Mouse (Mus musculus) limb, embryonic 14.5 days (tissue): Measurements from ENCODE around the gene Tspan6. TPM values are rescaled to one million over a fixed set of nuclear protein-coding genes. Genes with fewer than 3 reads are reported as not detected.

ENCODE experiments used
- ATAC-seq: fragments of 200-750 bp; cut with Nextera tagmentation; 2 replicates; pipeline ENCODE4 v1.8.0; 2017; ENCODE audit warnings: low read depth, moderate number of reproducible peaks, moderate TSS enrichment; ENCODE audit not compliant: low FRiP score
- DNase-seq: peaks from one replicate; pipeline ENCODE4 v3.0.0-alpha.2; 2015; ENCODE audit warnings: low spot score
- H3K27ac ChIP-seq: fragments of 300-500 bp; sonication (generic); replicated peaks from 2 replicates; pipeline ENCODE4 v1.5.1; 2014; ENCODE audit warnings: low read depth, mild to moderate bottlenecking, low read length, moderate library complexity, mixed read lengths
- H3K27me3 ChIP-seq: fragments of 300-500 bp; sonication (generic); 2 replicates; pipeline ENCODE4 v1.6.1; 2014; ENCODE audit warnings: low read length, mixed read lengths; ENCODE audit not compliant: control insufficient read depth, insufficient read depth
- H3K36me3 ChIP-seq: fragments of 300-500 bp; sonication (generic); 2 replicates; pipeline ENCODE4 v1.6.1; 2014; ENCODE audit warnings: mild to moderate bottlenecking, low read length, moderate library complexity, mixed read lengths; ENCODE audit not compliant: control insufficient read depth, insufficient read depth
- H3K4me1 ChIP-seq: fragments of 300-500 bp; sonication (generic); 2 replicates; pipeline ENCODE4 v1.6.1; 2014; ENCODE audit warnings: antibody characterized with exemption, low read length, mixed read lengths; ENCODE audit not compliant: control insufficient read depth, insufficient read depth
- H3K4me2 ChIP-seq: fragments of 300-500 bp; sonication (generic); replicated peaks from 2 replicates; pipeline ENCODE4 v1.6.1; 2014; ENCODE audit warnings: low read depth, mild to moderate bottlenecking, low read length, moderate library complexity; ENCODE audit not compliant: severe bottlenecking
- H3K4me3 ChIP-seq: fragments of 300-500 bp; sonication (generic); replicated peaks from 2 replicates; pipeline ENCODE4 v1.5.1; 2014; ENCODE audit warnings: low read length
- H3K9ac ChIP-seq: fragments of 300-500 bp; sonication (generic); 2 replicates; pipeline ENCODE4 v1.6.1; 2014; ENCODE audit warnings: mild to moderate bottlenecking, low read depth, low read length, moderate library complexity; ENCODE audit not compliant: severe bottlenecking
- H3K9me3 ChIP-seq: fragments of 300-500 bp; sonication (generic); 2 replicates; pipeline ENCODE4 v1.6.1; 2016; ENCODE audit warnings: low read length; ENCODE audit not compliant: control insufficient read depth
- POLR2A ChIP-seq: fragments of 200-500 bp; IDR thresholded peaks from 2 replicates; pipeline ENCODE4 v1.8.0; 2012; ENCODE audit warnings: inconsistent platforms, mild to moderate bottlenecking, moderate library complexity, borderline replicate concordance; ENCODE audit not compliant: insufficient read depth, insufficient read length; ENCODE audit errors: extremely low read depth
- WGBS: fragments of 180-500 bp; shearing (Covaris S2); extraction: QIAGEN DNeasy Blood & Tissue Kit; methylation state at CpG from one replicate; pipeline ENCODE4 v1.1.7; 2014; 5-methylcytosine and 5-hydroxymethylcytosine counted together
- polyA plus RNA-seq, 2 experiments: library from polyadenylated mRNA; depleted of rRNA in 1 of 2; stranded (reverse) in 1 of 2; unstranded in 1 of 2; fragments of >200 nt; fragmentation: Nextera tagmentation in 1 of 2; extraction: Ambion mirVana in 1 of 2; gene quantifications; 2 replicates each; pipeline versions ENCODE4 v1.2.1 to v1.2.3; 2012 to 2014

The Tspan6 gene
- polyA plus RNA-seq, 2 experiments = 80.3 to 169 TPM

- Histone ChIP-seq H3K9ac (no peak overlapping the region), H3K4me2 (no peak overlapping the region), H3K27me3 (no peaks in the 10 kb centered on the region; the same call in 1 of the 2 replicates), H3K36me3 (no peaks in the 10 kb centered on the region), H3K4me1 (no peaks in the 10 kb centered on the region), H3K9me3 (no peaks in the 10 kb centered on the region), H3K4me3 (no peak overlapping the region), H3K27ac (no peak overlapping the region)
- DNase-seq = no peak
- no peak for ATAC-seq
- 77% methylated on average over 5 of the region's 5 CpGs for WGBS
- no peak for TF ChIP-seq POLR2A
Observed at GRCm38 (mm10) chrX:133926760-133927159, 28.5 kb upstream of the Tspan6 start.

GRCm38 (mm10) chrX:133921187-133921586 lies 23.0 kb upstream of the Tspan6 start:
- no peak overlapping the region for H3K27ac ChIP-seq
- no peak overlapping the region for H3K9ac ChIP-seq
- no peak overlapping the region for H3K4me3 ChIP-seq
- no peaks in the 10 kb centered on the region for H3K9me3 ChIP-seq
- no peaks in the 10 kb centered on the region for H3K4me1 ChIP-seq
- H3K27me3 ChIP-seq = no peaks in the 10 kb centered on the region
- no peak overlapping the region for H3K4me2 ChIP-seq
- 74% methylated on average over 4 of the region's 4 CpGs for WGBS
- no peak for TF ChIP-seq POLR2A
- no peak for ATAC-seq
- DNase-seq = no peak
- no peaks in the 10 kb centered on the region for H3K36me3 ChIP-seq

GRCm38 (mm10) chrX:133914219-133914618 lies 16.0 kb upstream of the Tspan6 start:
- WGBS = 46% methylated on average over 7 of the region's 7 CpGs
- Histone ChIP-seq H3K9me3 (no peaks in the 10 kb centered on the region), H3K4me2 (no peak overlapping the region), H3K27ac (no peak overlapping the region), H3K27me3 (no peaks in the 10 kb centered on the region), H3K4me1 (no peaks in the 10 kb centered on the region), H3K4me3 (no peak overlapping the region), H3K9ac (no peak overlapping the region), H3K36me3 (no peaks in the 10 kb centered on the region)
- DNase-seq (peak; percentile 38), ATAC-seq (peak; percentile 32; the same call in 1 of the 2 replicates)
- TF ChIP-seq POLR2A = no peak

GRCm38 (mm10) chrX:133913006-133913405 lies 14.8 kb upstream of the Tspan6 start:
- no peak overlapping the region for H3K4me2 ChIP-seq
- no peak overlapping the region for H3K27ac ChIP-seq
- H3K9ac ChIP-seq = no peak overlapping the region
- H3K27me3 ChIP-seq = no peaks in the 10 kb centered on the region
- H3K9me3 ChIP-seq = no peaks in the 10 kb centered on the region
- H3K4me1 ChIP-seq = no peaks in the 10 kb centered on the region
- no peak overlapping the region for H3K4me3 ChIP-seq
- WGBS = 77% methylated on average over 3 of the region's 3 CpGs
- ATAC-seq (no peak), DNase-seq (no peak)
- H3K36me3 ChIP-seq = no peaks in the 10 kb centered on the region
- TF ChIP-seq POLR2A = no peak

GRCm38 (mm10) chrX:133911397-133912103 lies 13.3 kb upstream of the Tspan6 start:
- Histone ChIP-seq H3K9ac (no peak overlapping the region), H3K27me3 (no peaks in the 10 kb centered on the region), H3K4me1 (no peaks in the 10 kb centered on the region), H3K36me3 (no peaks in the 10 kb centered on the region), H3K4me3 (no peak overlapping the region), H3K4me2 (no peak overlapping the region), H3K27ac (no peak overlapping the region), H3K9me3 (no peaks in the 10 kb centered on the region)
- no peak for TF ChIP-seq POLR2A
- DNase-seq (peak; percentile 53), ATAC-seq (peak; percentile 84)
- 46% methylated on average over 10 of the region's 10 CpGs for WGBS

- Histone ChIP-seq H3K4me1 (no peaks in the 10 kb centered on the region), H3K4me2 (0 out of 2 replicates have a peak within 1 kb of the TSS, but pooled peaks have one; percentile 15), H3K9me3 (no peaks in the 10 kb centered on the region), H3K9ac (no peak within 1 kb of the TSS), H3K27me3 (no peaks in the 10 kb centered on the region), H3K36me3 (no peaks in the 10 kb centered on the region), H3K4me3 (no peak within 1 kb of the TSS), H3K27ac (no peak within 1 kb of the TSS)
- no peak for TF ChIP-seq POLR2A
- 19% methylated on average over 3 of the region's 3 CpGs for WGBS
- no peak for DNase-seq
- 0 out of 2 replicates have a peak, but pooled peaks have one; percentile 36 for ATAC-seq
Observed at GRCm38 (mm10) chrX:133908261-133908660, 10.0 kb upstream of the Tspan6 start, which contains the start of gene Srpx2. TSS of gene Srpx2 (plus strand) at chrX:133908426.
